Mouse (Mus musculus) intestine, embryonic 16.5 days (tissue): ENCODE measurements around the gene Sec31b. TPM values are rescaled to one million over a fixed set of nuclear protein-coding genes. Genes with fewer than 3 reads are reported as not detected.

Experiments
- ATAC-seq: fragments of 200-750 bp; cut with Nextera tagmentation; 2 replicates; pipeline ENCODE4 v1.8.0; 2017; ENCODE audit warnings: moderate TSS enrichment, moderate library complexity
- H3K27ac ChIP-seq: fragments of 300-500 bp; sonication (generic); 2 replicates; pipeline ENCODE4 v1.5.1; 2014; ENCODE audit warnings: mild to moderate bottlenecking, low read length
- H3K27me3 ChIP-seq: fragments of 300-500 bp; sonication (generic); replicated peaks from 2 replicates; pipeline ENCODE4 v1.6.1; 2014; ENCODE audit warnings: low read length, control low read depth, mixed read lengths; ENCODE audit not compliant: control insufficient read depth, insufficient read depth
- H3K36me3 ChIP-seq: fragments of 300-500 bp; sonication (generic); 2 replicates; pipeline ENCODE4 v1.6.1; 2014; ENCODE audit warnings: low read length, control low read depth; ENCODE audit not compliant: control insufficient read depth, insufficient read depth
- H3K4me1 ChIP-seq: fragments of 300-500 bp; sonication (generic); 2 replicates; pipeline ENCODE4 v1.6.1; 2014; ENCODE audit warnings: low read length, control low read depth, mixed read lengths; ENCODE audit not compliant: control insufficient read depth, insufficient read depth
- H3K4me2 ChIP-seq: fragments of 300-500 bp; sonication (generic); 2 replicates; pipeline ENCODE4 v1.6.1; 2014; ENCODE audit warnings: low read depth, low read length, control low read depth
- H3K4me3 ChIP-seq: fragments of 300-500 bp; sonication (generic); 2 replicates; pipeline ENCODE4 v1.5.1; 2014; ENCODE audit warnings: mild to moderate bottlenecking, low read length
- H3K9ac ChIP-seq: fragments of 300-500 bp; sonication (generic); 2 replicates; pipeline ENCODE4 v1.6.1; 2014; ENCODE audit warnings: low read depth, low read length
- H3K9me3 ChIP-seq: fragments of 300-500 bp; sonication (generic); 2 replicates; pipeline ENCODE4 v1.6.1; 2016; ENCODE audit warnings: low read length, control low read depth; ENCODE audit not compliant: control insufficient read depth
- WGBS: fragments of 180-500 bp; shearing (Covaris S2); extraction: QIAGEN DNeasy Blood & Tissue Kit; methylation state at CpG from one replicate; pipeline ENCODE4 v1.1.7; 2014; 5-methylcytosine and 5-hydroxymethylcytosine counted together
- polyA plus RNA-seq: library from polyadenylated mRNA; unstranded; fragments of >200 nt; fragmentation: Nextera tagmentation; extraction: Ambion mirVana; gene quantifications from 2 replicates; pipeline ENCODE4 v1.2.1, GENCODE M21; 2015

The Sec31b gene
- polyA plus RNA-seq, 1 experiment from 2014 or later, result 0.24 TPM

GRCm38 (mm10) chr19:44544372-44544771 is 1.3 kb downstream of the Sec31b start:
- Histone ChIP-seq H3K9me3 (peaks cover 5% of the 10 kb centered on the region; the same call in 1 of the 2 replicates), H3K4me3 (0 out of 2 replicates have a peak overlapping the region, but pooled peaks have one; percentile 55), H3K27ac (no peak overlapping the region), H3K36me3 (0 out of 2 replicates have a peak, but pooled peaks cover 5% of the 10 kb centered on the region), H3K9ac (no peak overlapping the region), H3K4me1 (no peaks in the 10 kb centered on the region), H3K4me2 (no peak overlapping the region), H3K27me3 (no peaks in the 10 kb centered on the region)
- ATAC-seq, result no peak
- 62% methylated on average over 10 of the region's 10 CpGs for whole genome bisulfite sequencing

GRCm38 (mm10) chr19:44542694-44543178 is 2.9 kb downstream of the Sec31b start:
- no peak overlapping the region for H3K9ac ChIP-seq
- no peak overlapping the region for H3K4me2 ChIP-seq
- 85% methylated on average over 8 of the region's 8 CpGs for whole genome bisulfite sequencing
- H3K4me3 ChIP-seq, result no peak overlapping the region
- no peak for ATAC-seq
- no peaks in the 10 kb centered on the region for H3K36me3 ChIP-seq
- no peak overlapping the region for H3K27ac ChIP-seq
- no peaks in the 10 kb centered on the region for H3K27me3 ChIP-seq
- peaks cover 5% of the 10 kb centered on the region; the same call in 1 of the 2 replicates for H3K9me3 ChIP-seq
- no peaks in the 10 kb centered on the region for H3K4me1 ChIP-seq

GRCm38 (mm10) chr19:44537416-44537815 is 8.2 kb downstream of the Sec31b start:
- H3K4me2 ChIP-seq, result no peak overlapping the region
- H3K4me1 ChIP-seq, result no peaks in the 10 kb centered on the region
- H3K9me3 ChIP-seq, result peaks cover 5% of the 10 kb centered on the region; the same call in 1 of the 2 replicates
- no peaks in the 10 kb centered on the region for H3K36me3 ChIP-seq
- 84% methylated on average over 8 of the region's 8 CpGs for WGBS
- H3K9ac ChIP-seq, result no peak overlapping the region
- H3K4me3 ChIP-seq, result no peak overlapping the region
- no peaks in the 10 kb centered on the region for H3K27me3 ChIP-seq
- H3K27ac ChIP-seq, result no peak overlapping the region
- ATAC-seq, result no peak

GRCm38 (mm10) chr19:44535376-44535775 is 10.3 kb downstream of the Sec31b start:
- no peaks in the 10 kb centered on the region for H3K4me1 ChIP-seq
- no peaks in the 10 kb centered on the region for H3K36me3 ChIP-seq
- no peaks in the 10 kb centered on the region for H3K9me3 ChIP-seq
- no peaks in the 10 kb centered on the region for H3K27me3 ChIP-seq
- WGBS, result 33% methylated on average over 3 of the region's 3 CpGs
- H3K4me2 ChIP-seq, result no peak overlapping the region
- no peak overlapping the region for H3K27ac ChIP-seq
- no peak overlapping the region for H3K4me3 ChIP-seq
- ATAC-seq, result no peak
- H3K9ac ChIP-seq, result no peak overlapping the region

- Histone ChIP-seq H3K4me3 (no peak overlapping the region), H3K9me3 (no peaks in the 10 kb centered on the region), H3K27me3 (no peaks in the 10 kb centered on the region), H3K4me1 (no peaks in the 10 kb centered on the region), H3K27ac (no peak overlapping the region), H3K4me2 (no peak overlapping the region), H3K36me3 (no peaks in the 10 kb centered on the region), H3K9ac (no peak overlapping the region)
- ATAC-seq, result no peak
- 80% methylated on average over 6 of the region's 6 CpGs for WGBS
These were observed 15.6 kb downstream of the Sec31b start for GRCm38 (mm10) chr19:44530018-44530417.

GRCm38 (mm10) chr19:44525551-44526205 is 20.0 kb downstream of the Sec31b start:
- H3K9me3 ChIP-seq, result no peaks in the 10 kb centered on the region
- no peaks in the 10 kb centered on the region for H3K27me3 ChIP-seq
- H3K9ac ChIP-seq, result no peak overlapping the region
- no peaks in the 10 kb centered on the region for H3K36me3 ChIP-seq
- 72% methylated on average over 9 of the region's 9 CpGs for WGBS
- no peak overlapping the region for H3K4me3 ChIP-seq
- ATAC-seq, result no peak
- no peak overlapping the region for H3K4me2 ChIP-seq
- H3K4me1 ChIP-seq, result no peaks in the 10 kb centered on the region
- H3K27ac ChIP-seq, result no peak overlapping the region

DNA sequence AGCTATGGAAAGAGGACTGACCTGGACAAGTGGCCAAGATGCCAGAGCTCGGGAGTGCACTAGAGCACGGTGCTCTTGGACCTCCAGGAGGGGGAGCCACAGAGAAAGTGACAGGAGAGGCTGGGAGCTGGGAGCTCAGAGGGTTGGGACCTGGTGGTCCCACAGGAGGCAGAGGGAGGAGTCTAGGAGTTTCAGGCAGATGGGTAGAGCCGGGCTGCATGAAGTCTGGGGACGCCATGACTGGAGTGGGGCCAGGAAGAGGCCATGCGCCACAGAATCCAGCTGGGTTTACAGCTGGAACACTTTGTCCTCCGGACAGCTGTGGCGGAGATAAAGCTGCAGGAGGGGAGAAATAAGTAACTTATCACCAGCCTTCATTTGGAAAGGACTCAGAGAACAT is 26.5 kb downstream of the Sec31b start:
- Histone ChIP-seq H3K9me3 (no peaks in the 10 kb centered on the region), H3K4me1 (peaks cover 8% of the 10 kb centered on the region), H3K9ac (no peak overlapping the region), H3K4me2 (no peak overlapping the region), H3K36me3 (no peaks in the 10 kb centered on the region), H3K27me3 (peaks cover 4% of the 10 kb centered on the region; the same call in 1 of the 2 replicates), H3K27ac (no peak overlapping the region), H3K4me3 (no peak overlapping the region)
- WGBS, result 25% methylated on average over 7 of the region's 7 CpGs
- peak; percentile 58 for ATAC-seq

- Histone ChIP-seq H3K9me3 (no peaks in the 10 kb centered on the region), H3K27me3 (peaks cover 5% of the 10 kb centered on the region; the same call in 1 of the 2 replicates), H3K4me3 (no peak overlapping the region), H3K36me3 (no peaks in the 10 kb centered on the region), H3K4me2 (no peak overlapping the region), H3K27ac (no peak overlapping the region), H3K9ac (no peak overlapping the region), H3K4me1 (peaks cover 8% of the 10 kb centered on the region)
- ATAC-seq, result no peak
- 64% methylated on average over 12 of the region's 12 CpGs for WGBS
These were observed 27.5 kb downstream of the Sec31b start for GRCm38 (mm10) chr19:44517996-44518768.

GRCm38 (mm10) chr19:44515769-44516168 is 29.9 kb downstream of the Sec31b start:
- no peak for ATAC-seq
- Histone ChIP-seq H3K4me2 (no peak overlapping the region), H3K9me3 (no peaks in the 10 kb centered on the region), H3K4me3 (no peak overlapping the region), H3K27ac (no peak overlapping the region), H3K27me3 (peaks cover 25% of the 10 kb centered on the region), H3K9ac (no peak overlapping the region), H3K36me3 (no peaks in the 10 kb centered on the region), H3K4me1 (peaks cover 19% of the 10 kb centered on the region)
- WGBS, result 58% methylated on average over 6 of the region's 6 CpGs
